Mouse (Mus musculus) ovary, adult 18-20 months (tissue): ENCODE data around the gene Grasp.

Experiments
- DNase-seq: peaks from one replicate; pipeline ENCODE4 v3.0.0; 2022; ENCODE audit warnings: low spot score, mixed read lengths

The Grasp gene

GRCm38 (mm10) chr15:101277351-101277899 lies 53.4 kb downstream of the Grasp start:
- no peak for DNase-seq

DNA sequence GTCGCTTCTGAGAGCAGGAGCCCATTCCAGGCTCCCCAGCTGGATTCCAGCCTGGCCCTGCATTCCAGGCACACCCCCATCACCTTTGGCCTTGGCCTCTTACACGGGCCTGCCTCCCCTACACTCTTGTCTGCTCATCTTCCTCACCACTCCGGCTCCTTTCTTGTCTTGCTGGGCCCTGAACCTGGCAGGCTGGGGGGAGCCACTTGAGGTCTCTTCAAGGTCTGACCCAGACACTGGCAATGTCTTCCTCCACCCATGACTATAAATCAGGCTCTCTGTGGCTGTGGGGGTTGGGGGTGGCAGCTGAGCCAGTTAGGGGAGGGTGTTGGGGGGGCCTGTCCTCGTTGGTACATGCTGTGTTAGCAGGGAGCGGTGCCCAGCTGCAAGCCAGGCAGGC lies 54.6 kb downstream of the Grasp start:
- peak; percentile 38 for DNase-seq

GRCm38 (mm10) chr15:101279430-101279999 lies 55.5 kb downstream of the Grasp start:
- DNase-seq: peak; percentile 88
